Mouse (Mus musculus): Measurements from ENCODE around the gene Sik3.

The Sik3 gene

GRCm38 (mm10) chr9:46012091-46013008, at the start of gene Sik3, which contains the start of gene Pafah1b2:
Gene Sik3 (plus strand): TSS chr9:46012820.
Gene Pafah1b2 (minus strand): TSS chr9:46012690.
- DNase-seq (ENCODE audit: low spot score): peak; percentile 94

- no peak for DNase-seq (ENCODE audit: low spot score)
Measured at GRCm38 (mm10) chr9:45963577-45963976, 49.0 kb upstream of the Sik3 start.

GRCm38 (mm10) chr9:45976884-45977283, 35.7 kb upstream of the Sik3 start:
- DNase-seq (ENCODE audit: low spot score): no peak

GRCm38 (mm10) chr9:45979778-45980177, 32.8 kb upstream of the Sik3 start:
- no peak for DNase-seq (ENCODE audit: low spot score)

GRCm38 (mm10) chr9:45980611-45981010, 32.0 kb upstream of the Sik3 start:
- no peak for DNase-seq (ENCODE audit: low spot score)

- no peak for DNase-seq (ENCODE audit: low spot score)
Measured at GRCm38 (mm10) chr9:45981331-45981730, 31.3 kb upstream of the Sik3 start.

GRCm38 (mm10) chr9:45983676-45984408, 28.8 kb upstream of the Sik3 start:
- peak; percentile 24 for DNase-seq (ENCODE audit: low spot score)

- DNase-seq (ENCODE audit: low spot score): peak; percentile 90
Measured at GRCm38 (mm10) chr9:45984409-45985228, 28.0 kb upstream of the Sik3 start.

GRCm38 (mm10) chr9:45985229-45985567, 27.4 kb upstream of the Sik3 start:
- peak; percentile 73 for DNase-seq (ENCODE audit: low spot score)

- DNase-seq (ENCODE audit: low spot score): no peak
Measured at GRCm38 (mm10) chr9:45999009-45999408, 13.6 kb upstream of the Sik3 start.

GRCm38 (mm10) chr9:46003729-46004128, 8.9 kb upstream of the Sik3 start:
- peak; percentile 86 for DNase-seq (ENCODE audit: low spot score)

GRCm38 (mm10) chr9:46004529-46004928, 8.1 kb upstream of the Sik3 start:
- no peak for DNase-seq (ENCODE audit: low spot score)

- no peak for DNase-seq (ENCODE audit: low spot score)
Measured at GRCm38 (mm10) chr9:46006224-46006623, 6.4 kb upstream of the Sik3 start.

GRCm38 (mm10) chr9:46008931-46009668, 3.5 kb upstream of the Sik3 start:
- no peak for DNase-seq (ENCODE audit: low spot score)

GRCm38 (mm10) chr9:46009669-46009983, 3.0 kb upstream of the Sik3 start:
- DNase-seq (ENCODE audit: low spot score): no peak

GRCm38 (mm10) chr9:46011094-46011970, 1.3 kb upstream of the Sik3 start:
- no peak for DNase-seq (ENCODE audit: low spot score)

- peak; percentile 44 for DNase-seq (ENCODE audit: low spot score)
Measured at GRCm38 (mm10) chr9:46013009-46013586, 478 bp downstream of the Sik3 start.

- DNase-seq (ENCODE audit: low spot score): no peak
Measured at GRCm38 (mm10) chr9:46013616-46014015, 996 bp downstream of the Sik3 start.

- DNase-seq (ENCODE audit: low spot score): peak; percentile 24
Measured at GRCm38 (mm10) chr9:46014251-46014681, 1.6 kb downstream of the Sik3 start.

GRCm38 (mm10) chr9:46015081-46015551, 2.5 kb downstream of the Sik3 start:
- DNase-seq (ENCODE audit: low spot score): no peak

All from urinary bladder, postnatal 14 days (tissue).